Mouse (Mus musculus): ENCODE data around the gene Cd22.

DNA sequence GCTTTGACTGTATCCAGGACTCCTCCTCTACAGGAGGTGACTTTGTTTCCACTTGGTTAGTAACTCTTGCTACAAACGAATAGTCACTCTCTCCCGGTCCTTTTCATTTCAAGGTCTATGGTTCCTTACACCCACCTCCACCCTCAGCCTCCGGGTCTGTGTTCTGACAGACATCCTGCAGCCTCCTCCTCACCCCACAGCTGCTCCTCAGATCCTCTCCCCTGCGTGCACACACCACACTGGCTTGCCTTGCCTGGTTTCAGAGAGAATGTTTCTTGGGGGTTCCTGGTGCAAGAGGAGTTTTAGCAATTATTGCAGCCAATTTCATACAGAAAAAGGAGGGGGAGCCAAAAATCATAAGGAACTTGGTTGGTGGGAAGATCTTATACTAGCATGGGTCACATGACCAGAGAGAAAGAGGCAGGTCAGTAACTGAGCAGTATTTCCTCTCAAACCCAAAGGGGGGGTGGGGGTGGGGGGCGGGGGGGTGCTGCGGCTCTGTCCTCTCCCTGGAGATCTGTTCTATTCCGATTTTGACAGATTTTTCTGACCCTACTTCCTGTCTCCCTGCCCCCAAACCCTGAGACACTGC lies 59.2 kb downstream of the Cd22 start:
- TF ChIP-seq E2F4 (IDR thresholded peaks at IDR 0.05; ENCODE audit: insufficient replicate concordance, low read depth, low read length): no peak
- TF ChIP-seq CTCF (conservative IDR thresholded peaks at IDR 0.05 in 1 of 2, IDR thresholded peaks at IDR 0.05 in 1 of 2; ENCODE audit: low read depth in 2 of 2, low read length in 2 of 2): no peak
- TF ChIP-seq MYC (IDR thresholded peaks at IDR 0.05; ENCODE audit: low read depth, low read length): no peak
- TF ChIP-seq MEF2A (IDR thresholded peaks at IDR 0.05; ENCODE audit: borderline replicate concordance, low read depth, low read length): no peak
- no peak for TF ChIP-seq MAZ (IDR thresholded peaks at IDR 0.05; ENCODE audit: low read depth, low read length)
- TF ChIP-seq NELFE (IDR thresholded peaks at IDR 0.05; ENCODE audit: low read depth, low read length): no peak

Data from CH12.LX (cell line).